Mouse (Mus musculus) embryo, embryonic 9.5 days (tissue): Measurements from ENCODE around the gene Kcnip4.

ENCODE experiments used
- DNase-seq: peaks from one replicate; pipeline ENCODE4 v3.0.0-alpha.2; 2017; ENCODE audit errors: extremely low spot score

The Kcnip4 gene

GRCm38 (mm10) chr5:49356381-49356780, 168.3 kb downstream of the Kcnip4 start:
- DNase-seq: no peak

DNA sequence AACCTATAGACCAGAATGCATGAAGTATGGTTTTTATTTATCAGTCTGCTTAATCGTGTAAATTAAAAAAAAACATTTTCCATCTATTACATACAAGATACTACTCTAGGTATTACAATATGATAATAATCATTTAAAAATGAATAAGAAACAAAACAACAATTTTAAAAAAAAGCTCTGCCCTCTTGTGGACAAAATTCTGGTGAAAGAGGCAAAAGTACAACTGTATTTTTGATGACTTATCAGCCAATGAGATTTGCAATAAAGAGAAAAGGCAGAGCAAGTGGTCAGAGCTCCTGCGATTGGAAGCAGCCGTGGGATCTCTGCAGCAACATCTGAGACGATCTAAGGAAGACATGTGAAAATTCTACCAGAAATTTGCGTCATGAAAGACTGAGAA, 172.6 kb downstream of the Kcnip4 start:
- no peak for DNase-seq

DNA sequence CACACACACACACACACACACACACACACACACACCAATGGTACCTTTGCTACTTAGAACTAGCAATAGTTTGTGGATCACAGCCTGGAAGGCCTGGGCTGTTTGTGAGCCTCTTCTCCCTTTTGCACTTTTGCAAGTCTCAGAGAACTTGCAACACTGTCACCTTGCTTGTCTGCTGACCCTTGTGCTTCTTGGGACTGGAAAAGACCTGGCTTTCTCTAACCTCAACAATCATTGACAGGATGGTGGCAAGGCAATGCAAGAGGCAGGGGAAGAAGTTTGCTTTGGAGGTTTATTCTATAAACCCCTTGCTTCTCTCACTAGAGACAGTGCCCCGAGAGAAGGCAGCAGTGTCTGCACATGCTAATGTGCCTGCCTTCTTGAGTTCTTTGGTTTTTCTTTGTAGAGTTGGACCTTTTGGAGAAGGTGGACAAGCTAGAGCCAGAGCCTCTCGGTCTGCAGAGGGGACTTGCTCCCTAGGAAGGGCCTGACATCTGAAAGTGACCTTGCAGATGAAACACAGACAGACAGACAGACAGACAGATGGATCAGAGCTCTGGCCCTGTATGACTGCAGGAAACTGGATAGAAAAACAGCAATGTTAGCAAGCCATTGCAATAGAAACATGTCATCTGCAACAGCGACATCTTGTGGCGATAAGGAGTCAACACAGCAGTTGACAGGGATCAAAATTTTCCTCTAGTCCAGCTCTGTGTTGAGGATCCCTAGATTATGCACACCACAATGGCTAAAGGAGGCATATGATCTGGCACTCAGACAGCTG, 174.4 kb downstream of the Kcnip4 start:
- peak; percentile 26 for DNase-seq

DNA sequence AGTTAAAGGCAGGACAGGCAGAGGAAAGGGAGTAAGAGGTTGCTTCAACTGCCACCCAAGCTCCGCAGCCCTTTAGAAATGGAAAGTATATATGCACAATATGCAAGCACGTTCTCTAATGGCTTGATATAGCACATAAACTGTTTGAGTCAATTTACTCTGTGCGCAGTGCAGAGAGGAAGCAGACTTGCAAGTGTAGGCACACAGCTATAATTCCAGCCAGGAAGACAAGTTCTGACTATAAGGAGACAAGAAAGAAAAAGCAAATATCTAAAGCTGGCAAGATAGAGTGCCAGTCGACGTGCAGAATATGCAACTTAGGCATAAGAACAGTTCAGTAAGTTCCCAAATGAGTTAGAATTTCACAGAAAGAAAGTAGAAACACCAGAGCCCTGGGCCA, 175.2 kb downstream of the Kcnip4 start:
- DNase-seq: no peak

GRCm38 (mm10) chr5:49348511-49348910, 176.2 kb downstream of the Kcnip4 start:
- no peak for DNase-seq

DNA sequence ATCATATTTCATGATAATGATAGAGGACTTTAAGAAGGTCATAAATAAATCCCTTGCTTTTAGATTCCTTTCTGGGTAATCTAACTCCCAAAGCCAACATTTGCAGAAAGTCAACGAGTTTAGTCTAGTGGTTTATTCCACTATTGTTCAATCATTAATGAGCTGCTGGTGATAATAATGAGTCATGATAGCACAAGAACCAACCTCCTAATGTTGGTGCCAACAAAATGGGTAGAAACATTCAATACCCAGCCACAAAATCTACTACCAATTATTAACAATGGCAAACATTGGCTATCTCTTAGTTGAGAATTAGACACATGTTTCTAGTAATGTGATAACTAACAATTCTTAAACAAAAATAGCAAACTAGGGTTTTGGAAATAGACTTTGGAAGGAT, 180.1 kb downstream of the Kcnip4 start:
- DNase-seq: no peak

GRCm38 (mm10) chr5:49337164-49337563, 187.5 kb downstream of the Kcnip4 start:
- no peak for DNase-seq

DNA sequence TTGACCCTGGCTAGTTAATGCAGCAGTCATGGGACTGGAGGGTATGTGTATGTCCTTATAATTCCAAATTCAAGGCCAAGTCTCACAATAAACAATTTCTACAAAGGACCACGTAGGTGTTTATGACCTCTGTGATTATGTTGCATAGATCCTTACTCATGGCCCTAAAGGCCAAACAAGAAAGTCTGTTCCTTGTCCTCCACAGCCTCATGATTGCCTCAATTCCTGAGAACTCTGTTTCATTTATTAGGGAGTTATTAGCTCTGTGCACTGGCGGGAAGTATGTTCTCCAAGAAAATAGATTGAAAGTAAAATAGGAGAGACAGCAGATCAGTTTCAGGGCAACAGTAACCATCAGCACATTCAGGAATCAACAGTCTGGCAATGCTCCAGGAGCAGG, 191.6 kb downstream of the Kcnip4 start:
- no peak for DNase-seq

DNA sequence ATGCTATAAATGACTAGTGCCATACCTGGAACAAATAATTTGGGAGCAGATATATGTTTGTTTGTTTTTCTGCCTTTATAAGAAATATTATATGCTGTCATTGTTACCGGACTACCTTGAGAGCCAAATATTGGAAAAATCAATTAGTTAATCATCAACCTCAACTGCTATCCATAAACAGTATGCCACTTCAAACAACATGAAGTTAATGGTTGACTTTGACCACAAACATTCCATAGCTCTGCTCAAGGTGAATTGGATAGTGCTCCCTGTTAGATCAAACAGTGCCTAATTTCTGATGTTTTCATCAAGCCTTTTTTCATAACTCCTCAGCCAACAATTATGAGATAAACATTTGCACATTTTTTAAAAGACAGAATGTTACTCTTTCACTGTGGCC, 195.7 kb downstream of the Kcnip4 start:
- no peak for DNase-seq

- DNase-seq: no peak
Observed at GRCm38 (mm10) chr5:49318661-49319060, 206.0 kb downstream of the Kcnip4 start.

DNA sequence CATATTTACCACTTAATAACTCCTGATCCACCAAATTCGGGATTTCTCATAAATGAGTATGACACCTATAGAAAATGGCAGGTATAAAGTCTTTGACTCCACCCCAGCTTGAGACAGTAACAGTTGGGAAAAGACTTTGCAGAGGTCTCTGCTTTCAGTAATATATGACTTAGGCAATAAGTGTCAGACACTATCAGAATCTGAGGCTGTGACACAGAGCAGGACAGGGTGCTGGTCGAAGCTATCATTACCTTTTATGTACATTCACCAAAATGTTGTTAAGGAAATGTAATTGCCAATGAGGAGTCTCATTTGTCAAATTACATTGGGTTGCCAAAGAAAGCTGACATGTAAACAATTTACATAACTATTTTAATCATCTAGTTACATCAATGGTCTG, 206.8 kb downstream of the Kcnip4 start:
- no peak for DNase-seq

- no peak for DNase-seq
Observed at GRCm38 (mm10) chr5:49306796-49307195, 217.9 kb downstream of the Kcnip4 start.

- DNase-seq: no peak
Observed at GRCm38 (mm10) chr5:49305321-49305720, 219.4 kb downstream of the Kcnip4 start.

GRCm38 (mm10) chr5:49298654-49299053, 226.1 kb downstream of the Kcnip4 start:
- no peak for DNase-seq

DNA sequence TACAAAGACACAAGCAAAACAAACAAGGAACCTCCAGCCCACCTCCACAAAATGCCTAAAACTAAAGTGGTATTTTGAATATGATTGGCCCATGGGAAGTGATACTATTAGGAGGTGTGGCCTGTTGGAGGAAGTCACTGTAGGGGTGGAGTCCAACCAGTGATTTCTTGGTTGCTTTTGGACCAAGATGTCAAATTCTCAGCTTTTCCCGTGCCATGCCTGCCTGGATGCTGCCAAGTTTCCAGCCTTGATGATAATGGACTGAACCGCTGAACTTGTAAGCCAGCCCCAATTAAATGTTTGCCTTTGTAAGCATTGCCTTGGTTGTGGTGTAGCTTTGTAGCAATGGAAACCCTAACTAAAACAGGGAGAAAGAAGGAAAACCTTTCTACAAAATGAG, 232.3 kb downstream of the Kcnip4 start:
- DNase-seq: no peak

DNA sequence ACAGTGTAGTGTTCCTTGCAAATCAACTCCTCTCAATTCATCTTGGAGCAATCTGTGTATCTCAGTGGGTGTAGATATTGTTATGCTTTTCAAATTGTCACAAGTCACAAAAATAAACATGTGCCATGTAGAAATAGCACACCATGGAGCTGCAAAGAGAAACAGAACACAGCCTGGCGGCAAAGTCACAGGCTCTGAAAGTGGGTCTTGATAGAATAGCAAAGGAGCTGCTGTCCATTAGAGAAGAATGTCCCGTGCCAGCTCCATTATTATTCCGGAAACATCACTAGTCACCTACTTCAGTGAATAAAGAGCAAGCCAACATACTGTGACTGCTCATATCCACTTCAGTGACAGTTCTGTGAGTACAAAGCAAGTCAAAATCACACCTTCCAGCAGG, 232.9 kb downstream of the Kcnip4 start:
- DNase-seq: no peak

DNA sequence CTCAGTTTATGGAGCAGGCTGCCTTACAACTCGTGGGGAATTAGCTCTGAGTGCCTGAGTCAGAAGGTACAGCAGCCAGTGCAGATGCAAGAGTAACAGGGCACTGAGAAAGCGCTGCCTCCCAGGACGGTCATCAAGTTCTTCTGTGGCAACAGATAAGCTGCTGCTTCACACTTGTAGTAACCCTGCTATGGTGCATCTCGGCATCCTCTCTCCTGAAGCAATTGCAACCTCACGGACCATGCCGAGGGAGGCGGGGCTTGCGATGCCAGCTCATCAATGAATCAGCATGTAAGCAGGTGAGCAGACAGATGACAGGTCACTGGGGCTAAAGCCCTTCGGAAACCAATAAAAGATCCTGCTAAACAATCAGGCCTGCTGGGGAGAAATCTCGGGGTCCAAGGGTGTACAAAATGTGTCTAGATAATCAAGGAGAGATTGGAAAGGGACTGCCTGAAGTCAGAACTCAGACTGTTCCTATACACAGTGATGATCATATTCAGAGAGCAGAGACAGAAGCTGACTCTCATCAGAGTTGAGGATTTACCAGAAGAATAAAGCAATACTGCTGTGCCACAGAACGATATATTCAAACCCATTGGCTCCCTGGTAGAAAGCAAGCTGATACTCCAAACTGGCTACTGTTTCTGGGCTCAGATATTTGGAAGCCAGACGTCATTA, 239.1 kb downstream of the Kcnip4 start:
- DNase-seq: peak; percentile 7

GRCm38 (mm10) chr5:49284776-49285175, 239.9 kb downstream of the Kcnip4 start:
- DNase-seq: peak; percentile 6

GRCm38 (mm10) chr5:49283403-49283802, 241.3 kb downstream of the Kcnip4 start:
- DNase-seq: no peak

DNA sequence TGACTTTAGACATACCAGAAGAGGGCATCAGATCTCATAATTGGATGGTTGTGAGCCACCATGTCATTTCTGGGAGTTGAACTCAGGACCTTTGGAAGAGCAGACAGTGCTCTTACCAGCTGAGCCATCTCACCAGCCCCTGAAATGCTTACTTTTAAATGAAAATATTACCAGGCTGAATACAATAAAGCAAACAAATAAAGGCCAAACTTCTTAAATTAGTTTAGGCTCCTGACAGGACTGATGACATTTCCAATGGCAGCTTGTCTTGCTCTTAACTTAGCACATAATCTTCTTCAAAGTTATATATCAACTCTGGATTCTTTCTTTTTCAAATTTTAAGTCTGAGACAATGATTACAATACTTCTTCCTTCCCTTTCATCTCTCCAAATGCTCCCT, 252.8 kb downstream of the Kcnip4 start:
- no peak for DNase-seq

DNA sequence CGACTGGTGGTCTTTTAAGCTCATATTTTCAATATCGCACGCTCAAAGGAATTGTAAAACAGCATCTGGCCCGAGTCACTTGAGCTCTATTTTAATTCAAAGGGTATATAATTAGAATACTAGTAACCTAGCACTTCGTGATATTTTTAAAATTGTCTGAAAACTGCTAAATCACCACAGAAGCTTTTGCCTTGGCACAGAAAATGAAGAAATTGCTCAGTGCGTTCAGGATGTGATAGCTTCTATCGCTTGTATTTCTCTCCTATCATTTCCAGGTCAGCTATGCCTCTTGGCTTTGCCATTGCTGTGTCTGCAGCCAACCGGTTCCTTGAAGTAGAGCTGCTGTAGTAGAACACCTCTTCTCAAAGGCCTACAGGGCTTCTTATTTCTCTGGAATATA, 255.9 kb downstream of the Kcnip4 start:
- DNase-seq: no peak

DNA sequence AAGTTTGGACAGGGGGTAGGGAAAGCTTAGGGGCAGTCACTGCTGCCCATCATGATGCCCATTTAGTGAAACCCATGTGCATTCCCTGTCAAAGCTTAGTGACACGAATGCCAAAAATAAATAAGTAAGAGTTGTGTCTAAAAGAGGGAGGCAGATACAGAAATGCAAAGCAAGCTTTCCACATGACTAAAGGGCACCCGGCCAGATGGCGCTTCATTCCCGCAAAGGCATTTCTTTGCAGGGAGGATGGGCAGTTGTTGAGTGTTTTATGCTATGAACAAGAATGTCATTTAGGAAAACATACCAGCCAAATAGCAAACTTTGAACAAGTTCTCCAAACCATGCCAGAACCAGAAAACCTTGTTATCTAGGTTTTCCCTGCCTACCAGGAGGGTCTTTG, 265.4 kb downstream of the Kcnip4 start:
- DNase-seq: no peak

DNA sequence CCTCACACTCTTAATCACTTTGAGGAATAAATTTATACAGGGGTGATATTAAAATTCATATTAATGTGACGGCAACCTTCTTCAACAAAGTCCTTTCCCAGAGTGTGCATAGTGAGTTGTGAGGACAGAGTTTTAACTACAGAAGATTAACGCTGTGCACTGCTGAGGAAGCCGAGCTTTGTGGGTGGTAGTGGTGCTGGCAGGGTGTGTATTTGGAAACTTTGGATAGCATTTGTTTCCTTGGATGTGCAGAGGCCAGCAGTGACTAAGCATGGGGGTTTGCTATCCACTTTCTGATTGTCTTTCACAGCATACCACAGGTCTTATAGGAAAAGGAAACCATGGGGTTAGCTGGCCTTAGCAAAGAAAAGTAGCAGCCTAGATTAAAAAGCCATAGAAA, 267.9 kb downstream of the Kcnip4 start:
- DNase-seq: no peak

DNA sequence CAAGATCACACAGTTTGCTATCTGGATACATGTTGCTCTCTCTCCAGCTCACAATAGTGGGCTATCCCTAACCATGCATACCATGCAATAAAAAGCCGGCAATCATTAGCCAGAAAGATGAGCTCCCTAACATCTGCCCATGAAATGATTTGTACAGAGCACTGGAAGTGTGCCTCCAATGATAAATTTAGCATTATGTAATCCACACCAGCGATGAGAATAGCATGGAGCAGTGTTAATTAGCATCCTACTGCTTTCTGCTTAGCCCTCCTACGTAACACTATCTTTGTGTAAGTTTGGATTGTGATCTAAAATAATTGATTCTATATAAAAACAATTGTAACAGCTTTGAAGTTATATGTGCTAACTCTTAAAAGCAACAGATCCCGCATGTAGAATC, 268.7 kb downstream of the Kcnip4 start:
- no peak for DNase-seq
